Mouse (Mus musculus) megakaryocyte, embryonic 14.5 days (primary cell): ENCODE data around the gene Pi4kb. TPM values are rescaled to one million over a fixed set of nuclear protein-coding genes. Genes with fewer than 3 reads are reported as not detected.
A peak's percentile ranks its signal among the peaks of the same experiment; 100 is the strongest.
"Not testable (repeated sequence)": the region's sequence is repeated elsewhere in the genome, so short reads cannot be mapped to it uniquely, and the experiment has no call there.

Experiments used
- H3K27me3 ChIP-seq: replicated peaks from 2 replicates; pipeline ENCODE3; 2012; ENCODE audit warnings: inconsistent platforms
- H3K36me3 ChIP-seq: replicated peaks from 2 replicates; pipeline ENCODE3; 2012; ENCODE audit warnings: low read length, inconsistent platforms, mixed read lengths
- H3K4me1 ChIP-seq: 2 replicates; pipeline ENCODE4 v1.6.1; 2012; ENCODE audit warnings: inconsistent platforms
- H3K4me3 ChIP-seq: replicated peaks from 2 replicates; pipeline ENCODE3; 2012; ENCODE audit warnings: moderate library complexity, mild to moderate bottlenecking, inconsistent platforms
- H3K9me3 ChIP-seq: 2 replicates; pipeline ENCODE4 v1.6.1; 2012; ENCODE audit warnings: inconsistent platforms
- FLI1 ChIP-seq: IDR thresholded peaks from 2 replicates; pipeline ENCODE4 v1.6.1; 2012; ENCODE audit warnings: low read length, inconsistent platforms, mixed read lengths
- GATA1 ChIP-seq: IDR thresholded peaks from 3 replicates; pipeline ENCODE4 v1.6.1; 2012; ENCODE audit warnings: mixed read lengths, low read length, inconsistent platforms, borderline replicate concordance
- polyA plus RNA-seq: library from polyadenylated mRNA; stranded (reverse); fragments of >175 nt; gene quantifications from 2 replicates; pipeline ENCODE4 v1.2.3, GENCODE M21; 2012; ENCODE audit warnings: low replicate concordance; ENCODE audit not compliant: insufficient read depth

Pi4kb gene
- polyA plus RNA-seq, 1 experiment, result 2.1 TPM

DNA sequence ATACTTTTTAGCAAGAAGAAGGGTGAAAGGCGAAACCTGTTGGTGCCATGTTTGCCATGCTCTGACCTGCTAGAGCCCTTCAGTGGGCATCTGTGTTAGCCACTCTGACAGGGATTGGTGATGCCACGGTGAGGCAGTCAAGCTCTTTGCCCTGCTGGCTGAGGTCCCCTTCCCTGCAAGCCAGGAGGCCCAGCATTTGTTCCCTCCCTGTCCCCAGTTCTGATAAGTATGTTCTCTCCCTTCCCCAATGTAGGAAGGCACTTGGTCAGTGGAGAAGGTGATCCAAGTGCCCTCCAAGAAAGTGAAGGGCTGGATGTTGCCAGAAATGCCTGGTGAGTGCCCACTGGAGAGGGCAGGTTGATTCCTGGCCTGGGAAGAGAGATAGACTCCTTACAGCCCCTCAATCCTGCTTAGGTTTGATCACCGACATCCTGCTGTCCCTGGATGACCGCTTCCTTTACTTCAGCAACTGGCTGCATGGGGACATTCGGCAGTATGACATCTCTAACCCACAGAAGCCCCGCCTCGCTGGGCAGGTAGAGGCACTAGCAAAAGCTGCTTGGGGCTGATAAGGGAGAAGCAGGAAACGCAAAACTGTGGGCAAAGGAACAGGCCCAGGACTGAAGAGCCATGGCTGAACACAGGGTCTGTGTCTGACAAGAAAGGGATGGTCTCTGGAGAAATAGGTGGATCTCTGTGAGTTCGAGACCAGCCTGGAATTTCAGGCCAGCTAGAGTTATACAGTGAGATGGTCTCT, 32.1 kb upstream of the Pi4kb start:
- H3K4me1 ChIP-seq, result peaks cover 21% of the 10 kb centered on the region
- H3K9me3 ChIP-seq, H3K4me3 ChIP-seq, H3K27me3 ChIP-seq: not testable (repeated sequence)
- peaks cover 11% of the 10 kb centered on the region for H3K36me3 ChIP-seq

DNA sequence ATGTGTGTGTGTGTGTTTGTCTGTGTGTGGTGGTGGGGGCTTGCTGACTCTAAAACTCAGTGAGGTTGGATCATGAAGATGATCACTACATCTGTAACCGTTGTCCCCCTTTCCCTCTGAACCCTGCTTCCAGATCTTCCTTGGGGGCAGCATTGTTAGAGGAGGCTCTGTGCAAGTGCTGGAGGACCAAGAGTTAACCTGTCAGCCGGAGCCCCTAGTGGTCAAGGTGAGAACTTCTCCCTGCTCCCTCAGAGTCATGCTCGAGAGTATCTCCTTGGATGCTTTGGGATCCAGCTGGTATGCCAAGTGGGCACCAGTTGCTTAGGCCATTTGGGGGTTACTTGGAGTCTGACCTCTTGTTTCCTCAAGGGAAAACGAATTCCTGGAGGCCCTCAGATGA, 30.8 kb upstream of the Pi4kb start:
- peaks cover 25% of the 10 kb centered on the region for H3K4me1 ChIP-seq
- not testable (repeated sequence) for H3K27me3 ChIP-seq, H3K9me3 ChIP-seq, H3K4me3 ChIP-seq, H3K36me3 ChIP-seq

DNA sequence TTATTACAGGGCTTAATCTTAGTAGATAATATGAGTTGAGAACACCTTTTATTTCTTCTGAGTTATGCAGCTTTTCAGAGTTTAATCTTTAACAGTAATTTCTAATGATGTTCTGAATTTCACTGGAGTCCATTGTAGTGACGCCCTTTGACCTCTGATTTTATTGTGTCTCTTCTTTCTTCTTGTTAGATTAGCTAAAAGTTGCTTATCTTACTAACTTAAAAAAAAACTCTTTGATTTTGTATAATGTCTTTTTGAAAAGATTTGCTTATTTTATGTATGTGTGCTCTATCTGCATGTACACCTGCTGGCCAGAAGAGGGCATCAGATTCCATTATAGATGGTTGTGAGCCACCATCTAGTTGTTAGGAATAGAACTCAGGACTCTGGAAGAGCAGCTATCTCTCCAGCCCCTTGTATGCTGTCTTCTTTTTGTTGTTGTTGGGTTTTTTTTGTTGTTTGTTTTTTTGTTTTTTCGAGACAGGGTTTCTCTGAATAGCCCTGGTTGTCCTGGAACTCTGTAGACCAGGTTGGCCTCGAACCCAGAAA, 26.4 kb upstream of the Pi4kb start:
- 0 out of 2 replicates have a peak, but pooled peaks cover 3% of the 10 kb centered on the region for H3K9me3 ChIP-seq
- no peaks in the 10 kb centered on the region for H3K27me3 ChIP-seq
- no peak for TF ChIP-seq FLI1
- TF ChIP-seq GATA1, result no peak
- H3K4me3 ChIP-seq, result no peak overlapping the region
- no peaks in the 10 kb centered on the region for H3K36me3 ChIP-seq
- peaks cover 45% of the 10 kb centered on the region for H3K4me1 ChIP-seq

DNA sequence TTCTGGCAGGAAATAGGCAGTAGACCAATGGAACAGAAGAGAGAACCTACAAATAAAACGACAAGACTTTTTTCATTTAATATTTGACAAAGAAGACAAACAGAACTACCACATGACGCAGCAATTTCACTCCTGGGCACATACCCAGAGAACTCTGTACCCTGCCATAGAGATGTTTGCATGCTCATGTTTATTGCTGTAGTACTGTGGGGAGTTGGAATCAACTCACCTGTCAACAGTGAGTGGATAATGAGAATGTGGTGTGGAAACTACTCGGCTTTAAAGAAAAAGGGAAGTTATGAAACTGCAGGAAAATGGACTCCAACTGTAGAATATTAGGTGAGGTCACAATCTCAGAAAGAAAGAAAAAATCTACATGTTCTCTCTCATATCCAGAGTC, 24.9 kb upstream of the Pi4kb start:
- TF ChIP-seq FLI1, result no peak
- TF ChIP-seq GATA1, result no peak
- H3K36me3 ChIP-seq, result no peaks in the 10 kb centered on the region
- peak overlapping the region; percentile 11 for H3K4me3 ChIP-seq
- H3K27me3 ChIP-seq, result no peaks in the 10 kb centered on the region
- H3K4me1 ChIP-seq, result peaks cover 37% of the 10 kb centered on the region
- H3K9me3 ChIP-seq, result 0 out of 2 replicates have a peak, but pooled peaks cover 3% of the 10 kb centered on the region

DNA sequence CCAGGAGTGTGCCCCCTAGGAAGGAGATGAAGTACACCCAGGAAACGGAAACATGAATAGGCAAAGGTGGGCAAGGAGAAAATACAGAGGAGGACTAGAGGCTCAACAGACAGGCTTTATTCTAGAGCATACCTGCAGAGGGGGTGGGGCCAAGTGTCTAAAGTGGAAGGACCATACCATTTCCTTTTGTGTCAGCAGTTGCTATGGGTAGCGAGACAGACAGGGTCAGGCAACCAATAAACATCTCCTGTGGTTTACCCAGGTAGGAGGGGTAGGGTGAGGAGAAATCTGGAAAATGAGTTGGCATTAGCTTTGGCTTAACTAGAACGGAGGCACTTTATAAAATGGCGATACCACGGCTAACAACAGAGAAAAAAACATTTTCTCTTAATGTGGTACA, 21.7 kb upstream of the Pi4kb start:
- no peaks in the 10 kb centered on the region for H3K27me3 ChIP-seq
- H3K4me3 ChIP-seq, result no peak overlapping the region
- peaks cover 36% of the 10 kb centered on the region for H3K4me1 ChIP-seq
- 0 out of 2 replicates have a peak, but pooled peaks cover 3% of the 10 kb centered on the region for H3K9me3 ChIP-seq
- H3K36me3 ChIP-seq, result peaks cover 27% of the 10 kb centered on the region
- TF ChIP-seq GATA1 (no peak), FLI1 (no peak)

DNA sequence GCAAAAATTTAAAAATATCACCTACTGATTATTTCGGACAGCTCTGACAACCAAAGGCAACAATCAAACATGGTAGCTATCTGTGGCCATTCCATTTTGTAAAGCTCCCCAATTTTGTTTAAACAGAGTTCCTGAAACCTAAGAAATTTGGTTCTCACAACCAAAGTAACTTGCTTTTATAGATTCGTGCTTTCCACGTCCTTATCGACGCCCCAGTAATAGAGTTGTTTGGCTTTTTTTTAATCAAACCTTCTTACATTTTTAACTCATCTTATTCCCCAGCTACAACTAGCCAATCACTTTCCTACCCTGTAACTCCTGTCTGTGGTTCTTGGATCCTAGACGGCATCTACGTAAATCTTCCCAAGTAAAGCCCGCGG, 21.2 kb upstream of the Pi4kb start:
- H3K4me1 ChIP-seq, result peaks cover 40% of the 10 kb centered on the region
- no peak for TF ChIP-seq FLI1
- no peak for TF ChIP-seq GATA1

DNA sequence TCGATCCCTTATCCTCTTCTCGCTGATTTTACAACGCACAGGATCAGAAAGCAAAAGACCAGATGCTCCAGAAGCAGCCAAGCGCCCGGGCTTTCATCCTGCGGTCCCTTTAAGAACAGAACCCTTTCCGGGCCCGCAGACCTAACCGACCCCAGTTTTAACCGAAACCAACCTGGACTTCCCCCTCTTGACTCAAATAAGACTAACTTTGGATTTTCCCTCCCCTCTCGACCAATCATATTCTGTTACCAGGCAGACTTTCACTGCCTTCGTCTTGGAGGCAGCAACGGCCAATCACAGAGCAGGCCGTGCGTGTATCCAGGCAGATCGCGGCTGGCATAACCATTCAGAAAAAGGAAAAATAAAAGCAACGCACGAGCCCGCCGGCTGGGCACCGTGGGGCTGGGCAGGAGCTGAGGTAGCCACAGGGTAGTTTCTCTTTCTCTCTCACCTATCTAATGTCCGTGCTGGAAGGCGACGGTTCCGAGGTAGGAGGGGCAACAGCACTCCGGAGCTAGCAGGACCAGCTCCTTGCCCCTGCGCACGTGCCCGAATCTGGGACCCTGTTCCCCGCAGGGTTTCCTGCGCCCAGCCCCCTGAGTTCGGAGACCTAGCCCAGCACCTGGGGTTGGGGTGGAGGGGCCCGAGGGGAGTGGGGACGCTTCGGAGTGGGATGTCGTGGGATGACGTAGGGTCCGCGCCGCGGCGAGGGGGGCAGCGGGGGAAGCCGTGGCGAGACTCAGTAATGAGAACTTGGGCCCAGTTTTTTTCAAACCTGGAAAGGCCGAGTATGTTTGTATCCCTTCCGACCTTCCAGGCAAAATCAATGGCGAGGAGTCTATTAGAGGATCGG, 20.5 kb upstream of the Pi4kb start, which contains the start of gene Rfx5:
Gene Rfx5 (plus strand): TSS at position 312 of the 853 bp plus-strand sequence.
- Histone ChIP-seq H3K9me3 (0 out of 2 replicates have a peak, but pooled peaks cover 3% of the 10 kb centered on the region), H3K4me1 (peaks cover 47% of the 10 kb centered on the region), H3K4me3 (peak within 1 kb of the TSS; percentile 95), H3K27me3 (no peaks in the 10 kb centered on the region), H3K36me3 (peaks cover 39% of the 10 kb centered on the region)
- TF ChIP-seq GATA1 (no peak), FLI1 (no peak)

More for the DNA sequence above, 21.2 kb upstream of the Pi4kb start:
- no peaks in the 10 kb centered on the region for H3K27me3 ChIP-seq
- H3K36me3 ChIP-seq, result peaks cover 33% of the 10 kb centered on the region
- 0 out of 2 replicates have a peak, but pooled peaks cover 3% of the 10 kb centered on the region for H3K9me3 ChIP-seq
- H3K4me3 ChIP-seq, result peak overlapping the region; percentile 95

DNA sequence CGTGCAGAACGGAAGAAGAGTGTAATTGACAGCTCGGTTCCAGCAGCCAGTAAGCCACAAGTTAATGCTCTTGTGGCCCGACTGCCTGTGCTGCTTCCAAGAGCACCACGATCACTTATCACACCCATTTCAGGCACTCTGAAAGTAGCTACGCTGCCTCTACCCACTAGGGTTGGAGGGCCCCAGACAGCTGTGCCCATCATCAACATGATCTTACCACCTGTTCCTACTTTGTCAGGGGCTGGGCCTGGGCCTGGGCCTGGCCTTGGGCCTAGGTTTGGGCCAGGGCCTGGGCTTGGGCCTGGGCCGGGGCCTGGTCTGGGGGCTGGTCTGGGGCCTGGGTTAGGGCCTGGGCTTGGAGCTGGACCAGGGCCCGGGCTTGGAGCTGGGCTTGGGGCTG, 16.2 kb upstream of the Pi4kb start:
- TF ChIP-seq FLI1 (no peak), GATA1 (no peak)
- no peaks in the 10 kb centered on the region for H3K9me3 ChIP-seq
- H3K4me1 ChIP-seq, result peaks cover 27% of the 10 kb centered on the region
- H3K36me3 ChIP-seq, result peaks cover 45% of the 10 kb centered on the region
- H3K27me3 ChIP-seq, result no peaks in the 10 kb centered on the region
- no peak overlapping the region for H3K4me3 ChIP-seq

DNA sequence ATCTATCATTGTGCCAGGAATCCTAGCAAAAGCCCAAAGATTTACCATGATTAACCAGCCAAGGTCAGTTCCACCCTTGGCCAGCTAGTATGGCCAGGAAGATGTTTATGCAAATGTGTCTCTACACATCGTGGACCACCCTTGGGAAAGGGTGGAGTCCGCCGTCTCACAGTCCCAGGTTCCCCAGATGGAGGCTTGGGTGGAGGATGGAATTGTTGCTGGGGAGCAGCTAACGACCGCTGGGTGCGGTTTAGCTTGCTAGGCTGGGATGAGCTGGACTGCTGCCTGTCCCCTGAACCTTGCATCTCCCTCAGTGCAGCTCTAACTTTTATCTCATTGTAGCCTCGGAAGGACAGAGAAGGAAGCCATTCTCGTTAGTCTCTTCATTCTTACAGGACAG, 14.7 kb upstream of the Pi4kb start:
- no peak for TF ChIP-seq GATA1
- no peak for TF ChIP-seq FLI1
- H3K9me3 ChIP-seq, result no peaks in the 10 kb centered on the region
- peaks cover 45% of the 10 kb centered on the region for H3K36me3 ChIP-seq
- H3K4me1 ChIP-seq, result peaks cover 24% of the 10 kb centered on the region
- H3K27me3 ChIP-seq, result no peaks in the 10 kb centered on the region
- no peak overlapping the region for H3K4me3 ChIP-seq

DNA sequence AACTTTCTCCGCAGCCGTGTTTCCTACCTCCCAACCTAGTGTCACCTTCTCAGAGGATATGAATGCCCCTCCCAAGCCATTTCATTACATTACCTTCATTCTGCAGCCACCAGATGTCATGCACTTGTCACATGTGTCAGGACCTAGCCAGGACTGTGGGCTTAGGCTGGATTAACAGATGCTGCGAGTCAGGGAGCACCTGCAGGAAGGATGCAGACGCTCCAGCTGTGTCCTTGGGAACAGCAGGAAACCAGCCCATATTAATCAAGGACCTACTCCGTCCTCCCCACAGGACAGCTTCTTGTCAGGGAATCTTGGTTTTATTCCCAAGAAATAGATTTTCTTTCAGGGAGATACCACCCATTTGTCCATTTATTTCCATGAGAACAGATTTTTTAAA, 14.2 kb upstream of the Pi4kb start:
- Histone ChIP-seq H3K27me3 (no peaks in the 10 kb centered on the region), H3K36me3 (peaks cover 43% of the 10 kb centered on the region), H3K9me3 (no peaks in the 10 kb centered on the region), H3K4me3 (no peak overlapping the region), H3K4me1 (peaks cover 19% of the 10 kb centered on the region)
- TF ChIP-seq GATA1, result no peak
- no peak for TF ChIP-seq FLI1
